Mouse (Mus musculus): ENCODE results near the gene Mtm1. TPM values are rescaled to one million over a fixed set of nuclear protein-coding genes. Genes with fewer than 3 reads are reported as not detected.

The Mtm1 gene
- polyA plus RNA-seq, 1 experiment, result 1.3 TPM

GRCm38 (mm10) chrX:71212911-71213310 is 2.3 kb downstream of the Mtm1 start:
- H3K4me3 ChIP-seq (ENCODE audit: extremely low read depth, insufficient read depth, insufficient read length), result no peak overlapping the region
- no peaks in the 10 kb centered on the region for H3K36me3 ChIP-seq (ENCODE audit: control insufficient read depth, insufficient read depth, low read length)
- no peak for DNase-seq (ENCODE audit: low read depth in 1 of 2, low spot score in 2 of 2)
- TF ChIP-seq POLR2A (IDR thresholded peaks at IDR 0.05; ENCODE audit: low read depth, low read length), result no peak
- TF ChIP-seq CTCF (IDR thresholded peaks at IDR 0.05; ENCODE audit: extremely low read depth, insufficient read depth, insufficient read length, insufficient replicate concordance), result no peak
- no peaks in the 10 kb centered on the region for H3K27me3 ChIP-seq (ENCODE audit: control insufficient read depth, insufficient read depth, low read length)
- 88% methylated on average over 4 of the region's 4 CpGs for WGBS
- H3K4me1 ChIP-seq (ENCODE audit: control insufficient read depth, insufficient read depth, insufficient read length), result no peaks in the 10 kb centered on the region
- H3K27ac ChIP-seq (ENCODE audit: insufficient read depth, low read length), result no peak overlapping the region

- H3K4me3 ChIP-seq (ENCODE audit: extremely low read depth, insufficient read depth, insufficient read length), result peak overlapping the region; percentile 69
- no peaks in the 10 kb centered on the region for H3K27me3 ChIP-seq (ENCODE audit: control insufficient read depth, insufficient read depth, low read length)
- TF ChIP-seq POLR2A (IDR thresholded peaks at IDR 0.05; ENCODE audit: low read depth, low read length) (no peak), CTCF (IDR thresholded peaks at IDR 0.05; ENCODE audit: extremely low read depth, insufficient read depth, insufficient read length, insufficient replicate concordance) (no peak)
- no peaks in the 10 kb centered on the region for H3K36me3 ChIP-seq (ENCODE audit: control insufficient read depth, insufficient read depth, low read length)
- DNase-seq (ENCODE audit: low read depth in 1 of 2, low spot score in 2 of 2), result peak; percentile 78 to 80
- no peaks in the 10 kb centered on the region for H3K4me1 ChIP-seq (ENCODE audit: control insufficient read depth, insufficient read depth, insufficient read length)
- 31% methylated on average over 20 of the region's 20 CpGs for WGBS
- H3K27ac ChIP-seq (ENCODE audit: insufficient read depth, low read length), result peak overlapping the region; percentile 61
These were observed 4.0 kb downstream of the Mtm1 start for GRCm38 (mm10) chrX:71214441-71215112.

GRCm38 (mm10) chrX:71215113-71215708 is 4.6 kb downstream of the Mtm1 start:
- DNase-seq (ENCODE audit: low read depth in 1 of 2, low spot score in 2 of 2), result no peak
- H3K36me3 ChIP-seq (ENCODE audit: control insufficient read depth, insufficient read depth, low read length), result no peaks in the 10 kb centered on the region
- H3K4me3 ChIP-seq (ENCODE audit: extremely low read depth, insufficient read depth, insufficient read length), result peak overlapping the region; percentile 69
- TF ChIP-seq CTCF (IDR thresholded peaks at IDR 0.05; ENCODE audit: extremely low read depth, insufficient read depth, insufficient read length, insufficient replicate concordance), result no peak
- no peak for TF ChIP-seq POLR2A (IDR thresholded peaks at IDR 0.05; ENCODE audit: low read depth, low read length)
- H3K27me3 ChIP-seq (ENCODE audit: control insufficient read depth, insufficient read depth, low read length), result no peaks in the 10 kb centered on the region
- H3K4me1 ChIP-seq (ENCODE audit: control insufficient read depth, insufficient read depth, insufficient read length), result no peaks in the 10 kb centered on the region
- peak overlapping the region; percentile 61 for H3K27ac ChIP-seq (ENCODE audit: insufficient read depth, low read length)
- 21% methylated on average over 27 of the region's 27 CpGs for WGBS

- TF ChIP-seq CTCF (IDR thresholded peaks at IDR 0.05; ENCODE audit: extremely low read depth, insufficient read depth, insufficient read length, insufficient replicate concordance), result no peak
- TF ChIP-seq POLR2A (IDR thresholded peaks at IDR 0.05; ENCODE audit: low read depth, low read length), result no peak
- DNase-seq (ENCODE audit: low read depth in 1 of 2, low spot score in 2 of 2), result no peak
- no peak overlapping the region for H3K4me3 ChIP-seq (ENCODE audit: extremely low read depth, insufficient read depth, insufficient read length)
- WGBS, result 82% methylated on average over 2 of the region's 2 CpGs
- H3K27ac ChIP-seq (ENCODE audit: insufficient read depth, low read length), result no peak overlapping the region
- H3K4me1 ChIP-seq (ENCODE audit: control insufficient read depth, insufficient read depth, insufficient read length), result no peaks in the 10 kb centered on the region
- H3K27me3 ChIP-seq (ENCODE audit: control insufficient read depth, insufficient read depth, low read length), result no peaks in the 10 kb centered on the region
- no peaks in the 10 kb centered on the region for H3K36me3 ChIP-seq (ENCODE audit: control insufficient read depth, insufficient read depth, low read length)
These were observed 6.3 kb downstream of the Mtm1 start for GRCm38 (mm10) chrX:71216879-71217278.

GRCm38 (mm10) chrX:71218853-71219252 is 8.3 kb downstream of the Mtm1 start:
- Histone ChIP-seq H3K36me3 (ENCODE audit: control insufficient read depth, insufficient read depth, low read length) (no peaks in the 10 kb centered on the region), H3K4me3 (ENCODE audit: extremely low read depth, insufficient read depth, insufficient read length) (no peak overlapping the region), H3K4me1 (ENCODE audit: control insufficient read depth, insufficient read depth, insufficient read length) (no peaks in the 10 kb centered on the region; the same call in 1 of the 2 replicates), H3K27ac (ENCODE audit: insufficient read depth, low read length) (no peak overlapping the region), H3K27me3 (ENCODE audit: control insufficient read depth, insufficient read depth, low read length) (no peaks in the 10 kb centered on the region)
- no peak for DNase-seq (ENCODE audit: low read depth in 1 of 2, low spot score in 2 of 2)
- 83% methylated on average over 3 of the region's 3 CpGs for whole genome bisulfite sequencing
- TF ChIP-seq POLR2A (IDR thresholded peaks at IDR 0.05; ENCODE audit: low read depth, low read length), result no peak
- no peak for TF ChIP-seq CTCF (IDR thresholded peaks at IDR 0.05; ENCODE audit: extremely low read depth, insufficient read depth, insufficient read length, insufficient replicate concordance)

- H3K4me1 ChIP-seq (ENCODE audit: control insufficient read depth, insufficient read depth, insufficient read length), result no peaks in the 10 kb centered on the region; the same call in 1 of the 2 replicates
- 77% methylated on average over 3 of the region's 3 CpGs for WGBS
- no peaks in the 10 kb centered on the region for H3K27me3 ChIP-seq (ENCODE audit: control insufficient read depth, insufficient read depth, low read length)
- H3K27ac ChIP-seq (ENCODE audit: insufficient read depth, low read length), result no peak overlapping the region
- DNase-seq (ENCODE audit: low read depth in 1 of 2, low spot score in 2 of 2), result no peak
- H3K36me3 ChIP-seq (ENCODE audit: control insufficient read depth, insufficient read depth, low read length), result no peaks in the 10 kb centered on the region
- H3K4me3 ChIP-seq (ENCODE audit: extremely low read depth, insufficient read depth, insufficient read length), result no peak overlapping the region
- TF ChIP-seq POLR2A (IDR thresholded peaks at IDR 0.05; ENCODE audit: low read depth, low read length) (no peak), CTCF (IDR thresholded peaks at IDR 0.05; ENCODE audit: extremely low read depth, insufficient read depth, insufficient read length, insufficient replicate concordance) (no peak)
These were observed 10.3 kb downstream of the Mtm1 start for GRCm38 (mm10) chrX:71220896-71221295.

All from spleen, adult 2 months (tissue).